Mouse (Mus musculus): ENCODE data around the gene Pctp.

The Pctp gene

GRCm38 (mm10) chr11:90007791-90008531 is 5.3 kb upstream of the Pctp start:
- no peak for DNase-seq (ENCODE audit: low read depth)

GRCm38 (mm10) chr11:90006111-90006510 is 3.4 kb upstream of the Pctp start:
- DNase-seq (ENCODE audit: low read depth): no peak

- no peak for DNase-seq (ENCODE audit: low read depth)
These were observed 692 bp upstream of the Pctp start for GRCm38 (mm10) chr11:90003386-90003785.

- no peak for DNase-seq (ENCODE audit: low read depth)
These were observed 274 bp upstream of the Pctp start for GRCm38 (mm10) chr11:90002987-90003348.

- no peak for DNase-seq (ENCODE audit: low read depth)
These were observed 1.1 kb downstream of the Pctp start for GRCm38 (mm10) chr11:90001396-90002230.

- DNase-seq (ENCODE audit: low read depth): no peak
These were observed 2.0 kb downstream of the Pctp start for GRCm38 (mm10) chr11:90000666-90001065.

GRCm38 (mm10) chr11:89998996-89999770 is 3.5 kb downstream of the Pctp start:
- DNase-seq (ENCODE audit: low read depth): no peak

- no peak for DNase-seq (ENCODE audit: low read depth)
These were observed 5.8 kb downstream of the Pctp start for GRCm38 (mm10) chr11:89996856-89997255.

- DNase-seq (ENCODE audit: low read depth): no peak
These were observed 6.3 kb downstream of the Pctp start for GRCm38 (mm10) chr11:89996406-89996805.

GRCm38 (mm10) chr11:89995596-89995995 is 7.1 kb downstream of the Pctp start:
- no peak for DNase-seq (ENCODE audit: low read depth)

- no peak for DNase-seq (ENCODE audit: low read depth)
These were observed 8.0 kb downstream of the Pctp start for GRCm38 (mm10) chr11:89994706-89995105.

GRCm38 (mm10) chr11:89991661-89992060 is 11.0 kb downstream of the Pctp start:
- DNase-seq (ENCODE audit: low read depth): no peak

GRCm38 (mm10) chr11:89988936-89989589 is 13.6 kb downstream of the Pctp start:
- peak; percentile 35 for DNase-seq (ENCODE audit: low read depth)

- DNase-seq (ENCODE audit: low read depth): no peak
These were observed 16.2 kb downstream of the Pctp start for GRCm38 (mm10) chr11:89986516-89986915.

- DNase-seq (ENCODE audit: low read depth): no peak
These were observed 17.2 kb downstream of the Pctp start for GRCm38 (mm10) chr11:89985200-89986187.

- DNase-seq (ENCODE audit: low read depth): no peak
These were observed 18.3 kb downstream of the Pctp start for GRCm38 (mm10) chr11:89984436-89984835.

- no peak for DNase-seq (ENCODE audit: low read depth)
These were observed 19.8 kb downstream of the Pctp start for GRCm38 (mm10) chr11:89982918-89983317.

- no peak for DNase-seq (ENCODE audit: low read depth)
These were observed 22.6 kb downstream of the Pctp start for GRCm38 (mm10) chr11:89980106-89980505.

GRCm38 (mm10) chr11:89978914-89979818 is 23.5 kb downstream of the Pctp start:
- DNase-seq (ENCODE audit: low read depth): no peak

- DNase-seq (ENCODE audit: low read depth): no peak
These were observed 24.3 kb downstream of the Pctp start for GRCm38 (mm10) chr11:89978353-89978831.
